ENCODE assay signal across 8 mouse cellular contexts in the genomic region with DNA sequence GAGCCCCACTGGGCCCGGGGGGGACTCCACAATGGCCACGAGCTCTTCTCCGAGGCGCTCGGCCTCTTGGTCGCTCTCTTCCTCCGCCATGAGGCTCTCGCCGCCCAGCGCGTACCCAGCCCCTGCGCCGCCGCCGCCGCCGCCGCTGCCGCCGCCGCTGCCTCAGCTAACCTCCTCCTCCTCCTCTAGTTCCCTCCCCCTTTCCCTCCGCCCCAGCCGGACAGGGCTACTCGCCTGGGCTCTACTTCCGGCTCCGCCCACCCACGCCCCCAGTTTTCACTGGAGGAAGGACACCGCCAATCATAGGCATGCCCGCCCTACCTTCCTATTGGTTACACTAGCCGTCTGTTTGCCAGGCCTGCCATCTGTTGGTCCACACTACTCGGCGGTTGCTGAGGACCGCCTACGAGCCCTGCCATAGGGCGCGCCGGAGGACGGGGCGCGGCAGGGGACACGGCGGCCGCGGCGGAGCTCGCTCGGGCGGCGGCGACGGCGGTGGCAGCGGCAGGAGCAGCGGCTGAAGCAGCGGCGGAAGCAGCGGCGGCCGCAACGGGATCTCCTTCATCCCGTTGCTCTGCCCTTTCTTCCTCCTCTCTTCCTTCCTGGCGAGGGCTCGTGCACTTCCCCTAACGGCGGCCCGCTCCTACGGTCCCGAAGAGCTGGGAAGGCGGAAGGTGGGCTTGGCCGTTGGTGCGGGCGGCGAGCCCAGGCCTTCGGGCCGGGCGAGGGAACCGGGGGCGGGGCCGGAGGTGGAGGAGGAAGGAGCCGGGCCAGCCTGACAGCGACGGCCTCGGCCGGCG. TPM values are rescaled to one million over a fixed set of nuclear protein-coding genes. Genes with fewer than 3 reads are reported as not detected.
DNase-seq lines count a peak whose midpoint lies in the region; ATAC-seq lines count a peak whose summit lies in the region.

A gene (minus strand): TSS at position 90 of the 800 bp plus-strand sequence.
A gene (plus strand): TSS at position 434 of the 800 bp plus-strand sequence.

- H3K9ac ChIP-seq in heart, embryonic 13.5 days, result peak within 1 kb of the TSS; percentile 97
- peak within 1 kb of the TSS; percentile 97 for H3K9ac ChIP-seq in liver, embryonic 12.5 days
- peak within 1 kb of the TSS; percentile 95 for H3K9ac ChIP-seq in stomach, embryonic 15.5 days

- peak within 1 kb of the TSS; percentile 88 for H3K27ac ChIP-seq in brown adipose tissue, adult 24 weeks (replicated peaks; ENCODE audit: low read depth, low read length)
- H3K27ac ChIP-seq in heart, embryonic 13.5 days (replicated peaks), result peak within 1 kb of the TSS; percentile 99
- peak within 1 kb of the TSS; percentile 98 for H3K27ac ChIP-seq in liver, embryonic 12.5 days
- H3K27ac ChIP-seq in stomach, embryonic 15.5 days, result peak within 1 kb of the TSS; percentile 98

- peaks cover 27% of the 10 kb centered on the region for H3K36me3 ChIP-seq in heart, embryonic 13.5 days
- peaks cover 32% of the 10 kb centered on the region for H3K36me3 ChIP-seq in liver, embryonic 12.5 days
- H3K36me3 ChIP-seq in stomach, embryonic 15.5 days, result peaks cover 9% of the 10 kb centered on the region

- peak; percentile 98 for ATAC-seq in heart, embryonic 13.5 days (ENCODE audit: extremely low read depth, insufficient number of reproducible peaks, low FRiP score, low TSS enrichment)
- peak; percentile 99 for ATAC-seq in liver, embryonic 12.5 days
- ATAC-seq in stomach, embryonic 15.5 days (ENCODE audit: insufficient read depth, low FRiP score, low read depth), result peak; percentile 100

- peak within 1 kb of the TSS; percentile 88 for H3K4me2 ChIP-seq in heart, embryonic 13.5 days
- peak within 1 kb of the TSS; percentile 81 for H3K4me2 ChIP-seq in liver, embryonic 12.5 days
- peak within 1 kb of the TSS; percentile 83 for H3K4me2 ChIP-seq in stomach, embryonic 15.5 days

- H3K4me1 ChIP-seq in brown adipose tissue, adult 24 weeks (ENCODE audit: control insufficient read depth, insufficient read depth, insufficient read length, low read length), result peaks cover 2% of the 10 kb centered on the region; the same call in 1 of the 2 replicates
- peaks cover 29% of the 10 kb centered on the region for H3K4me1 ChIP-seq in heart, embryonic 13.5 days
- peaks cover 29% of the 10 kb centered on the region for H3K4me1 ChIP-seq in liver, embryonic 12.5 days
- H3K4me1 ChIP-seq in stomach, embryonic 15.5 days, result 0 out of 2 replicates have a peak, but pooled peaks cover 4% of the 10 kb centered on the region

- no peaks in the 10 kb centered on the region for H3K27me3 ChIP-seq in heart, embryonic 13.5 days (replicated peaks)
- H3K27me3 ChIP-seq in liver, embryonic 12.5 days (replicated peaks), result no peaks in the 10 kb centered on the region
- no peaks in the 10 kb centered on the region for H3K27me3 ChIP-seq in stomach, embryonic 15.5 days (replicated peaks)

- WGBS in heart, embryonic 13.5 days, result under 1% methylated on average over 82 of the region's 85 CpGs
- WGBS in liver, embryonic 12.5 days (ENCODE audit: insufficient replicate concordance), result under 1% methylated on average over 73 of the region's 85 CpGs
- WGBS in stomach, embryonic 15.5 days, result under 1% methylated on average over 63 of the region's 85 CpGs

- DNase-seq in CD4-positive, CD25-positive, alpha-beta regulatory T cell, adult 2 months (ENCODE audit: low read depth, low spot score), result peak; percentile 99
- peak; percentile 91 for DNase-seq in fat pad, adult 2 months (ENCODE audit: extremely low read depth, low read depth, low spot score)
- DNase-seq in kidney, postnatal 10 days, result peak; percentile 100
- DNase-seq in natural killer cell, adult 2 months (ENCODE audit: low spot score in 2 of 2), result peak; percentile 100

- no peaks in the 10 kb centered on the region for H3K9me3 ChIP-seq in heart, embryonic 13.5 days
- H3K9me3 ChIP-seq in liver, embryonic 12.5 days (replicated peaks), result no peaks in the 10 kb centered on the region
- no peaks in the 10 kb centered on the region for H3K9me3 ChIP-seq in stomach, embryonic 15.5 days

- peak within 1 kb of the TSS; percentile 83 for H3K4me3 ChIP-seq in brown adipose tissue, adult 24 weeks (ENCODE audit: insufficient read depth, low read depth, low read length)
- peak within 1 kb of the TSS; percentile 95 for H3K4me3 ChIP-seq in heart, embryonic 13.5 days
- H3K4me3 ChIP-seq in liver, embryonic 12.5 days, result peak within 1 kb of the TSS; percentile 98
- H3K4me3 ChIP-seq in stomach, embryonic 15.5 days (replicated peaks), result peak within 1 kb of the TSS; percentile 88

RNA-seq across cellular contexts. Expression of the first gene that starts in this region (rescaled TPM):
- 4.7 and 6.2 TPM in 2 replicates for polyA plus RNA-seq in brown adipose tissue, adult 24 weeks (2012; ENCODE audit: insufficient read depth, insufficient read length, missing spikeins)
- 4.4 and 5.1 TPM in 2 replicates for polyA plus RNA-seq in heart, embryonic 13.5 days (2015; fragmentation: Nextera tagmentation; extraction: Ambion mirVana)
- polyA plus RNA-seq in liver, embryonic 12.5 days (2016; fragmentation: Nextera tagmentation; extraction: Ambion mirVana), result 5.0 and 5.4 TPM in 2 replicates
- 5.8 and 6.3 TPM in 2 replicates for polyA plus RNA-seq in stomach, embryonic 15.5 days (2015; fragmentation: Nextera tagmentation; extraction: Ambion mirVana)

RNA-seq across cellular contexts. Expression of the second gene that starts in this region (rescaled TPM):
- 36.9 and 40.2 TPM in 2 replicates for polyA plus RNA-seq in brown adipose tissue, adult 24 weeks (2012; ENCODE audit: insufficient read depth, insufficient read length, missing spikeins)
- polyA plus RNA-seq in heart, embryonic 13.5 days (2015; fragmentation: Nextera tagmentation; extraction: Ambion mirVana), result 42.7 and 44.0 TPM in 2 replicates
- polyA plus RNA-seq in liver, embryonic 12.5 days (2016; fragmentation: Nextera tagmentation; extraction: Ambion mirVana), result 40.1 and 42.4 TPM in 2 replicates
- polyA plus RNA-seq in stomach, embryonic 15.5 days (2015; fragmentation: Nextera tagmentation; extraction: Ambion mirVana), result 66.1 and 66.8 TPM in 2 replicates

Comparison
In these comparisons a context has a peak if more than half of its experiments do, and no peak if none do; other contexts are left out.
1. Peak in every context shown above with its lines: DNase-seq, ATAC-seq, H3K4me3 ChIP-seq and H3K27ac ChIP-seq.